Mouse (Mus musculus) lung, adult 18-20 months (tissue): ENCODE measurements at regions not wholly inside any gene's neighbourhood (a gene's known extent, or its start where the extent isn't known, plus 50 kb on each side); places are given as distances from the start of the nearest gene placed in this dataset.

Experiments used
- DNase-seq, 2 experiments: peaks; one replicate each; pipeline ENCODE4 v3.0.0; 2022; ENCODE audit warnings: mixed read lengths in 2 of 2

DNA sequence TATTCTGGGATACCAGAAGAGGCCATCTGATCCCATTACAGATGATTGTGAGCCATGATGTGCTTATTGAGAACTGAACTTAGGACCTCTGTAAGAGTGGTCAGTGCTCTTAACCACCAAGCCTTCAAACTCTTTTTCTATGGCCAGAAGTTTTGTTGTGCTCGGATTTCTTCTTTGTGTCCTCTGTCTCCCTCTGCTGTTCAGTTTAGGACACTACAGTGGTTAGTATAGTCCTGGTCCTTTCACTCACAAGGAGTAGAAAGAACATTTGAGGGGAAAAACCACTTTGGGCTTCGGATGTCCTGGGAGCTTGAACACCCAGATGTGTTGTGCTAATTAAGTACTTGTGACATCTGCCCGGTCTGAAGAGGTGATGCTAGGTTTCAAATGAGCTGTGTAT is 310.4 kb upstream of the Stxbp6 start:
- DNase-seq: no peak
